Mouse (Mus musculus) right cerebral cortex, postnatal 14 days (tissue): Measurements from ENCODE around the gene Lpcat3.

Experiments
- DNase-seq: peaks from one replicate; pipeline ENCODE4 v3.0.0; 2022

The Lpcat3 gene

DNA sequence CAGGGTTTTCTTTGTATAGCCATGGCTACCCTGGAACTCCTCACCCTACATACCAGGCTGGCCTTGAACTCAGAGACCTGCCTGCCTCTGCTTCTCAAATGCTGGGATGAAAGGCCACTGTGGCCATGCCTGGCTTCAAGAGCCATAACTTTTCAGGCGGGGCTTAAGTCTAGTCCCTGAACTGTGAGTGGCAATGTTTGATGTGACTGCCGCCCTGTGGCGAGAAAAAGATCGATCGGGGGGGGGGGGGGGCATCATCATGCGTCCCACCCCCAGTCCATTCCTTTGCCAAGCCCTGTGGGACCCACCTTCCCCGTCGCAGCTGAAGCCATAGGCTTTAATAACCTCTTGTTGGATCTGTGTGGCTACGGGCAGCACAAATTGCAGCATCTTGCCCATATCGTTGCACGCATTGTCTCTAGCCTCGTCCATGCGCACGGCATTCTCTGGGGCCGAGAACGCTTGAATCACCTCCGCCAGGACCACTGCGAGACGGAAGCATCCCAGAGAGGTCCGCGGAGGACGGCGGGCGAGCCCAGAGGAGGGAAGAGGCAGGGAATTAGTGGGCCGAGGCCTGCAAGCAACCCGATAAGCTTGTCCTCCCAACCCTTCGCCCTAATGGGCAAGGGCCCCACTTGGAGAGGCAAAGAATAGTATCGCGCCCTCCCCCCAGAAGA lies 77.5 kb downstream of the Lpcat3 start:
- DNase-seq: peak; percentile 57

DNA sequence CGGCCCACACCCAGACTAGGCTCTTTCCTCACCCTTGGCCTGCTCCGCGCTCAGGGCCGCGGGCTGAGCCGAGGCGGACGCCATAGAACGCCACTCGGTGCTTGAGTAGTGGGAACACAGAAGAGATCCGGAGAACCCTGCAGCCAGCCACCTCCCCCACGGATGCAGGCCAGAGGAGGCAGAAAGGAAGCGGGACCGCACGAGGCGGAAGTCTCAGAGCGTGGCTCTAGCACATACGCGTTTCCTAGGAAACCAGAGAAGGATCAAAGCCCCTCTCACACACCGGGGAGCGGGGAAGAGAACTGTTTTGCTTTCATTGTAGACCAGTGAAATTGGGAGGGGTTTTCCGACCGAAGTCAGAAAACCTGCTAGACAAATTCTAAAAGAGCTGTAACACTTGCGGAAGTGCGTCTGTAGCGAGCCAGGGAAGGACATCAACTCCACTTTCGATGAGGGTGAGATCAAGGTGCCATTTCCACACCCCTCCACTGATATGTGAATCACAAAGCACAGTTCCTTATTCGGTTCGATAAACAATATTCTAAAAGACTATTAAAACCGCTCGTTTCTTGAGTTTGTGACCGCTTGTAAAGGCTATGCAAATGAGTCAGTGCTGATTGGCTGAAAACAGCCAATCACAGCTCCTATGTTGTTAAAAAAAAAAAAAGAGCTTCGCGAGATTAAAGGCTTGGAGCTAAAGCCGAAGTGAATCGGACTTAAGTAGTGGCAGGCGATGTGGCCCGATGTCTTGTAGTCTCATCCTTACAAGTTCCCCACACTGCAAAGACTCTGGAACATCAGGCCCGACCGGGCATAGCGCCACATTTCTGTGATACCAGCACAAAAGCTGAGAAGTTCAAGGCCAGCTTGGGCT lies 78.3 kb downstream of the Lpcat3 start, which contains the start of gene Grcc10:
TSS of gene Grcc10 (minus strand) at position 487 of the 874 bp plus-strand sequence.
- DNase-seq: peak; percentile 86

DNA sequence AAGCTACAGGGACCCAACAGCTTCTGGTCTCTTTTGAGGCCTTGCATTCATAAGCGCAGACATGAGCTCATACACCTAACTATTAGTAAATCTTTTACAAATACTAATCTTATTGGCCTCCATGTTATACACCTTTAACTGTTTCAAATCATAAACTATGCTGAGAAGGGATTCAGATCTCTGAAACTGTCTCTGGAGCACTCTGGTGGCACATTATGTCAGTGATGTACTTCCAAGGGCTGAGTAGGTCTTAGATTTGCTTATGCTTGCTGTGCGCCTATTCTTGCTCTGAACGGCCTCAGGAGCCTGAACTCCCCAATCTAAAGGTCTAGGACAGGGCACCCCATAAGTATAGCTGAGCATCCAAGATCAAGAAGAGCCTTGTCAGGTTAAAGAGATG lies 79.0 kb downstream of the Lpcat3 start:
- DNase-seq: no peak

GRCm38 (mm10) chr6:124742839-124743514 lies 80.2 kb downstream of the Lpcat3 start:
- DNase-seq: no peak

GRCm38 (mm10) chr6:124743647-124744046 lies 80.8 kb downstream of the Lpcat3 start:
- no peak for DNase-seq

GRCm38 (mm10) chr6:124744755-124745321 lies 82.0 kb downstream of the Lpcat3 start:
- DNase-seq: no peak

GRCm38 (mm10) chr6:124745490-124746295 lies 82.9 kb downstream of the Lpcat3 start:
- peak; percentile 95 for DNase-seq

- no peak for DNase-seq
Observed at GRCm38 (mm10) chr6:124746296-124746605, 83.4 kb downstream of the Lpcat3 start.

GRCm38 (mm10) chr6:124746654-124747632 lies 84.1 kb downstream of the Lpcat3 start:
- no peak for DNase-seq

- no peak for DNase-seq
Observed at GRCm38 (mm10) chr6:124750405-124750804, 87.6 kb downstream of the Lpcat3 start.

GRCm38 (mm10) chr6:124753861-124754260 lies 91.0 kb downstream of the Lpcat3 start:
- no peak for DNase-seq
